Mouse (Mus musculus): ENCODE data around the gene Ntsr1. TPM values are rescaled to one million over a fixed set of nuclear protein-coding genes. Genes with fewer than 3 reads are reported as not detected.

Gene Ntsr1
- polyA plus RNA-seq, 1 experiment from 2014 or later: 2.0 TPM

DNA sequence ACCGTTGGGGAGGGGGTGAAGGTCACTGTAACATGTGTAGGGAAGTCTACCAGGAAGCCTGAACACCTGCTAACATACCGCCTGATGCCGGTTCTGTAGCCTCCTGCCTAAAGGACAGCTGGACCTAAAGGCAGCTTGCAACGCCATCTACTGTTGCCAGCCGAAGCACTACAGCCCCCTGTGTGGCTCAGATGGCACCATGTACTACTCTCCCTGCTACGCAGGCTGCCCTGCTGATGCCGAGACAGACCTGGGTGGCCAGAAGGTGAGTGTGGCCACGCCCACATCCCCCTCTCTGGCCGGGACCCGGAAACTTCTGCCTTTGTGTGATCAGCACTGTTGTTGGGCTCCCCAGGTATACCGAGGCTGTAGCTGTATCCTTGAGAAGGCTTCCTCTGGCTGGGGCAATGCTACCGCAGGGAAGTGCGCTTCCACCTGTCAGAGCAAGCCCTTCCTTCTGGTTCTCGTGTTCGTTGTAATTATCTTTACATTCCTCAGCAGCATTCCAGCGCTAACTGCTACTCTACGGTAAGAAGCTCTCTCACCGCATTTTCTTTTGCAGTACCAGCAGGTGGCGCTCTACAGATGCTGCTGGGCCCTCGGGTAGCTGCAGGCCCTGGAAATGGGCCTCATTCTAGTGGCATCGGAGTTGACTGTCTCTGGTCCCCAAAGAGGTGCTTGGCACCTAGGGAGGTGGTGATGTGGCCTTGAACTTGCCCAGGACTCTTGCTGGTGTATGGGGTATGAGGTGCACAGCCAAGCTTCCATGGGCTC is 27.3 kb upstream of the Ntsr1 start:
- H3K4me3 ChIP-seq (replicated peaks): no peak overlapping the region
- H3K9me3 ChIP-seq (replicated peaks): no peaks in the 10 kb centered on the region
- no peak overlapping the region for H3K4me2 ChIP-seq
- 8% methylated on average over 21 of the region's 21 CpGs for WGBS
- H3K36me3 ChIP-seq: no peaks in the 10 kb centered on the region
- peak; percentile 56 for ATAC-seq (ENCODE audit: low FRiP score)
- H3K4me1 ChIP-seq: peaks cover 5% of the 10 kb centered on the region; the same call in 1 of the 2 replicates
- peaks cover 4% of the 10 kb centered on the region; the same call in 1 of the 2 replicates for H3K27me3 ChIP-seq (replicated peaks)
- H3K27ac ChIP-seq (replicated peaks): no peak overlapping the region
- H3K9ac ChIP-seq (replicated peaks): no peak overlapping the region

DNA sequence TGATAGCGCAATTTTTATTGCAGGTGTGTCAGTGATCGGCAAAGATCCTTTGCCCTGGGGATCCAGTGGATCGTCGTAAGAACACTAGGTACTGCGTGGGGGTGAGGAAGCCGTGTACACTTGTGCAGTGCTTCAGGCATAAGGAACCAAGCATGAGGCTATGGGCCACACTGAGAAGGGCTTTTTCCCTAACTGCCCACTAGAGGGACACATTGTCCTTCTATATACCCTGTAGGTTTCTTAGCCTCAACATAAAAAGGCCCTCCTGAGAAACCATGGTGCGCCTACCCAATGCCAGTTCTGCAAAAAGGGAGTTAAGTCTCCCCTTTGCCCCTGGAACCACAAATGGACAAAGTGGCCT is 26.7 kb upstream of the Ntsr1 start:
- Histone ChIP-seq H3K4me1 (peaks cover 5% of the 10 kb centered on the region; the same call in 1 of the 2 replicates), H3K4me2 (no peak overlapping the region), H3K27me3 (replicated peaks) (peaks cover 4% of the 10 kb centered on the region; the same call in 1 of the 2 replicates), H3K27ac (replicated peaks) (no peak overlapping the region), H3K9me3 (replicated peaks) (no peaks in the 10 kb centered on the region), H3K36me3 (no peaks in the 10 kb centered on the region), H3K9ac (replicated peaks) (no peak overlapping the region), H3K4me3 (replicated peaks) (no peak overlapping the region)
- 44% methylated on average over 7 of the region's 7 CpGs for WGBS
- ATAC-seq (ENCODE audit: low FRiP score): peak; percentile 82

DNA sequence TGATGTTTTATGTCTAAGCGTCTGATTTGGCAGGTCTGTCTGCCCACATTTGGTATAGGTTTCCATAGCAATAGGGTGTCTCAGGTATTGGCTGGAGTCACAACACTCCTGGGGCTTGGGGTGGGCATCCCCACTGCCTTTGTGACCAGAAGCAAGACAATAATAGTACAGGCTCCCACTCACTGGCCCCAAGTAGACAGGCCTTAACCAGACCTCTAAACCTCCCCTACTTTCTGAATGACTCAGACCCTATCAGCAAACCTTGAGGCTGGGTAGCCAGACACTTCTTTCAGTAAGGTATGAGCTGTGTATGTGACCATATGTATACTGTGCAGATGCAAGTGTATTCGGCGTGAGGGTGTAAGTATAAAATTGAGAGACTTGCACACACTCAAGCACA is 24.9 kb upstream of the Ntsr1 start:
- 92% methylated on average over 3 of the region's 3 CpGs for WGBS
- no peak overlapping the region for H3K4me2 ChIP-seq
- no peaks in the 10 kb centered on the region for H3K9me3 ChIP-seq (replicated peaks)
- no peak overlapping the region for H3K27ac ChIP-seq (replicated peaks)
- ATAC-seq (ENCODE audit: low FRiP score): no peak
- peaks cover 4% of the 10 kb centered on the region; the same call in 1 of the 2 replicates for H3K27me3 ChIP-seq (replicated peaks)
- H3K4me3 ChIP-seq (replicated peaks): no peak overlapping the region
- no peak overlapping the region for H3K9ac ChIP-seq (replicated peaks)
- H3K4me1 ChIP-seq: peaks cover 5% of the 10 kb centered on the region; the same call in 1 of the 2 replicates
- no peaks in the 10 kb centered on the region for H3K36me3 ChIP-seq

DNA sequence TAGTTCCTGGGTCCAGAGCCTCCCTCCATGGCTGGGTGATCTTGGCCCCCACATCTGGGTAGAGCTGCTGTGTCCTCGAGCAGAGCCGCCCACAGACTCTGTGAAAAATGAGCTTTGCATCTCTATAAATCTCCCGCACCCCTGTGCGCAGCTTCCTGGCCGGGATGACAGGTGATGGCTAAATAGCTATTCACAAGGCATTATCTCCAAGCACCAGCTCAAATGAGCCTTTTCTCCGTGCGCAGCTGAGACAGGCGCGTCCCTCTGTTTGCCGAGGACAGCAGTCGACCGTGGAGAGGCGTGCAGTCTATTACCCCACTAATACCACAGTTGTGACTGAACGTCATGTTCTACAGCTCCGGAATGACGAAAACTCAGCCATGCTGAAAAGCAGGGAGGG is 17.5 kb upstream of the Ntsr1 start:
- Histone ChIP-seq H3K9me3 (replicated peaks) (no peaks in the 10 kb centered on the region), H3K4me1 (peaks cover 22% of the 10 kb centered on the region), H3K9ac (replicated peaks) (no peak overlapping the region), H3K4me3 (replicated peaks) (no peak overlapping the region), H3K36me3 (no peaks in the 10 kb centered on the region), H3K27ac (replicated peaks) (no peak overlapping the region; the same call in 1 of the 2 replicates), H3K4me2 (peak overlapping the region; percentile 34), H3K27me3 (replicated peaks) (no peaks in the 10 kb centered on the region)
- 5% methylated on average over 16 of the region's 16 CpGs for WGBS
- peak; percentile 33 for ATAC-seq (ENCODE audit: low FRiP score)

DNA sequence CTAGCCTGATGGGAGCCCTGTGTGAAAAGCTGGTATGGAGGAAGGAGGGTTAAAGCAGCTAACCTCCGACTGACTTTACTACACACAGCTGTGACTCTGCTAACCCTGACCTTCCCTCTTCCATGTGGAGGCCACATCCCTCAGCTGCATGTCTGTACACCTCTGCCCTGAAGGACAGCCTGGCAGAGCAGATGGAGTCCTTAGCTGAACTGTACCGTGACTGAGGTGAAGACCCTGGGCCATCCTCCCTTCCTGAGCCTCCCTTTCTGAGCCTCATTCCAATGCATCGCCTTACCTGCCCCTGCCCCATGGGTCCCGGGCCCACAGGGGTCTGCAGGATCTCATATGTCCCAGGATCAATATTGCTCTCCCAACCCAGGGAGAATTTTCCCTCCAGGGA is 14.9 kb upstream of the Ntsr1 start:
- Histone ChIP-seq H3K27ac (replicated peaks) (peak overlapping the region; percentile 54), H3K4me1 (peaks cover 34% of the 10 kb centered on the region), H3K4me3 (replicated peaks) (no peak overlapping the region), H3K27me3 (replicated peaks) (no peaks in the 10 kb centered on the region), H3K9ac (replicated peaks) (no peak overlapping the region), H3K36me3 (no peaks in the 10 kb centered on the region), H3K9me3 (replicated peaks) (no peaks in the 10 kb centered on the region), H3K4me2 (no peak overlapping the region)
- WGBS: 77% methylated on average over 4 of the region's 4 CpGs
- ATAC-seq (ENCODE audit: low FRiP score): no peak

DNA sequence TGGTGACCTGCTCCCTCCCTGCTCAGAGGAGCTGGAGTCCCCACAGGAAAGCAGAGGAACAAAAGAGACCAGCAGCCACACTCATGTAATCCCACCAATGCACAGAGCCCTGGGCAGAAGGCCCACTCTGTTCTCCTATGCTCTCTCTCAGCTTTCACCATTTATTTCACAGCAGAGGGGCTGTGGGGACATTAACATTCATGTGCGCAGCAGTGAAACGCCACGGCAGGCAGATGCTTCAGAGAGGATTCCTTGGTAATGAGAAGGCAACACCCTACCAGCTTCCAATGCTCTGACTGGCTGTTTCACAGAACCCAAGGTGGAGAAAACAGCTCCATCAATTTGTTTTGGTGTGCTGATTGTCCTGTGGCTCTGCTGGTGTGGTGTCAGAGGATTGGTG is 14.5 kb upstream of the Ntsr1 start:
- H3K9me3 ChIP-seq (replicated peaks): no peaks in the 10 kb centered on the region
- peaks cover 34% of the 10 kb centered on the region for H3K4me1 ChIP-seq
- H3K27ac ChIP-seq (replicated peaks): peak overlapping the region; percentile 54
- ATAC-seq (ENCODE audit: low FRiP score): no peak
- no peaks in the 10 kb centered on the region for H3K27me3 ChIP-seq (replicated peaks)
- no peak overlapping the region for H3K4me2 ChIP-seq
- H3K4me3 ChIP-seq (replicated peaks): no peak overlapping the region
- WGBS: 14% methylated on average over 3 of the region's 3 CpGs
- no peak overlapping the region for H3K9ac ChIP-seq (replicated peaks)
- H3K36me3 ChIP-seq: no peaks in the 10 kb centered on the region

DNA sequence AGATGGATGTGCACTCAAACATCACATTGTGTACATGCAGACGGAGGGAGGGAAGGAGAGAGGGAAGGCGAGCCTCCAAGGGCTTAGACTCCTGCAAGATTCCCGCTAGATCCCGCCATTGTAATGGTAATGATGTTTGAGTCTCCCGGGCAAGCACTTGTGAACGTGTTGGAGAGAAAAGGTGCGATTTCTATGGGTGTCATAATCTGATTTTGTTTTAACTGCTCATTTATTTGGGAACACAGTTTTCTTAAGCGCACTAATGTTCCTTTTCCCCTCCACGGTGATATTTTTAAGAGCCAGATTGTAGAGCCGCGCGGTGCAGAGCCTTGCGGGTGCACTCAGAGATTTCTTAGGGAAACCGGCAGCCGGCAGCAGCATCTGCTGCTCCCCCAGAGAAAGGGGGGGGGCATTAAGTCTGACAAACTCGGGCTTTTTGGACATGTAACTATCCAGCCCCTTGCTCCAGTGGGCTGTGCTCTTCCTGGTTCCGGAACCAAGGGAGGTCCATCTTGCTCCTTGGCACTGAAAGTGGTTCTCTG is 11.5 kb upstream of the Ntsr1 start:
- Histone ChIP-seq H3K9me3 (replicated peaks) (no peaks in the 10 kb centered on the region), H3K27ac (replicated peaks) (no peak overlapping the region; the same call in 1 of the 2 replicates), H3K4me2 (peak overlapping the region; percentile 46), H3K36me3 (no peaks in the 10 kb centered on the region), H3K4me1 (peaks cover 24% of the 10 kb centered on the region), H3K27me3 (replicated peaks) (no peaks in the 10 kb centered on the region), H3K4me3 (replicated peaks) (no peak overlapping the region), H3K9ac (replicated peaks) (0 out of 2 replicates have a peak overlapping the region, but pooled peaks have one; percentile 17)
- 7% methylated on average over 17 of the region's 17 CpGs for WGBS
- ATAC-seq (ENCODE audit: low FRiP score): no peak

DNA sequence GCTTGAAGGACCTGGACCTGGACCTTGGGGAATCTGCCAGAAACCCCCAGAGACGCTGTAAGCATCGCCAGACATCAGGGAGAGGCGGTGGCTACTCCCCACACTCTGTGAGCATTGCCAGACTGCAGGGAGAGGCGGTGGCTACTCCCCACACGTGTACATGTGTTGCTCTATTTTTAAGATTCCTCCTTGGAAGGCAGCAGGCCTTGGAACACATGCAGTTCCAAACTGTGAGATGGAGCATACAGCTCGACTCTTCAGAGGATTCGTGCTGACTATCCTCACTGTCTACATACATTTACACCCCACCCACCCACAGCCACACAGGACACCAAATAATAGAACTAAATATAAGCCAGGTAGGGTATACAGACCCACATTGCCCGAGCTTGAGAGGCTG is 3.9 kb upstream of the Ntsr1 start:
- Histone ChIP-seq H3K4me2 (no peak overlapping the region), H3K36me3 (no peaks in the 10 kb centered on the region), H3K27me3 (replicated peaks) (peaks cover 34% of the 10 kb centered on the region), H3K4me1 (peaks cover 20% of the 10 kb centered on the region), H3K27ac (replicated peaks) (no peak overlapping the region), H3K9ac (replicated peaks) (no peak overlapping the region), H3K4me3 (replicated peaks) (no peak overlapping the region), H3K9me3 (replicated peaks) (no peaks in the 10 kb centered on the region)
- ATAC-seq (ENCODE audit: low FRiP score): no peak
- WGBS: 79% methylated on average over 8 of the region's 8 CpGs

DNA sequence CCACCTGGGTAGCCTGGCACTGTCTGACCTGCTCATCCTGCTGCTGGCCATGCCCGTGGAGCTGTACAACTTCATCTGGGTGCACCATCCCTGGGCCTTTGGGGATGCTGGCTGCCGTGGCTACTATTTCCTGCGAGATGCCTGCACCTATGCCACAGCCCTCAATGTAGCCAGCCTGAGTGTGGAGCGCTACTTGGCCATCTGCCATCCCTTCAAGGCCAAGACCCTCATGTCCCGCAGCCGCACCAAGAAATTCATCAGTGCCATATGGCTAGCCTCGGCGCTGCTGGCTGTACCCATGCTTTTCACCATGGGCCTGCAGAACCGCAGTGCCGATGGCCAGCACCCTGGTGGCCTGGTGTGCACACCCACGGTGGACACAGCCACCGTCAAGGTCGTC is 950 bp downstream of the Ntsr1 start:
- H3K27me3 ChIP-seq (replicated peaks): peaks cover 50% of the 10 kb centered on the region
- H3K36me3 ChIP-seq: no peaks in the 10 kb centered on the region
- H3K4me2 ChIP-seq: peak overlapping the region; percentile 79
- H3K27ac ChIP-seq (replicated peaks): no peak overlapping the region
- H3K4me1 ChIP-seq: peaks cover 27% of the 10 kb centered on the region
- no peak for ATAC-seq (ENCODE audit: low FRiP score)
- H3K9ac ChIP-seq (replicated peaks): no peak overlapping the region
- peak overlapping the region; percentile 41; the same call in 1 of the 2 replicates for H3K4me3 ChIP-seq (replicated peaks)
- WGBS: 32% methylated on average over 13 of the region's 13 CpGs
- no peaks in the 10 kb centered on the region for H3K9me3 ChIP-seq (replicated peaks)

DNA sequence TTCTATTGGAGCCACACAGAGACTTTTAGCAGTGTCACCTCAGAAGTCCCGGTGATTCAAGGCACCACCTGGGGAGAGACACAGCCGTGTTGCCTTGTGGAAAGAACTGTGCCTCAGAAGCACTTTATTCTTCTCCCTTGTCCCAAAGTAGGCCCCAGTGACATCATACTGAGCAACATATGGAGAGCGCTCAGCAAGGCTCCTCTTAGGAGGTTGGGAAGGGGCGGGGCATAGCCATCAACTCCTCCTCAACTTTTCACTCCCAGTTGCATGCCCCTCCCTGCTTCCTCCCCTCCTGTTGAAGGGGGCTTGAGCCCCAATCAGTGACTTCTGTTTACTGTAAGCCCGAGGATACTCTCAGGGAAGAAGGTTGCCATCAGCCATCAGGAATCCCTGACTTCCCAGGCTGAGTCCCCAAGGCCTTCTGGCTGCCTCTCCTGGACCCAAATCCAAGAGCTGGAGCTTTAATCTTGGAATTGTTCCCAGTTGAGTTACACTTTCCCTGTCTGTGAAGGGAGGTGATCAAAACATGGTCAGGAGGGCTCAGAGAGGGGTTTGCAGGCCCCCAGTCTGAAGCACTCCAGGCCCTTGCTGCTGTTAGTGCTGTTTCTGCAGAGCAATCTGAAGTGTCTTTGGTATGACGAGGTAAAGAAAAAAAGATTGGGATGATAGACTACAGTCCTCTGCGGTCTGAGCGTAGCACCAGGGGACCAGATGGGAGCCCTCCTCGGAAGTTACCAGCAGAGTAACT is 1.6 kb downstream of the Ntsr1 start:
- H3K36me3 ChIP-seq: no peaks in the 10 kb centered on the region
- H3K4me1 ChIP-seq: peaks cover 28% of the 10 kb centered on the region
- ATAC-seq (ENCODE audit: low FRiP score): no peak
- H3K9me3 ChIP-seq (replicated peaks): no peaks in the 10 kb centered on the region
- H3K4me2 ChIP-seq: peak overlapping the region; percentile 79
- H3K9ac ChIP-seq (replicated peaks): no peak overlapping the region
- H3K27ac ChIP-seq (replicated peaks): no peak overlapping the region
- H3K27me3 ChIP-seq (replicated peaks): peaks cover 50% of the 10 kb centered on the region
- H3K4me3 ChIP-seq (replicated peaks): no peak overlapping the region
- WGBS: 41% methylated on average over 9 of the region's 9 CpGs

DNA sequence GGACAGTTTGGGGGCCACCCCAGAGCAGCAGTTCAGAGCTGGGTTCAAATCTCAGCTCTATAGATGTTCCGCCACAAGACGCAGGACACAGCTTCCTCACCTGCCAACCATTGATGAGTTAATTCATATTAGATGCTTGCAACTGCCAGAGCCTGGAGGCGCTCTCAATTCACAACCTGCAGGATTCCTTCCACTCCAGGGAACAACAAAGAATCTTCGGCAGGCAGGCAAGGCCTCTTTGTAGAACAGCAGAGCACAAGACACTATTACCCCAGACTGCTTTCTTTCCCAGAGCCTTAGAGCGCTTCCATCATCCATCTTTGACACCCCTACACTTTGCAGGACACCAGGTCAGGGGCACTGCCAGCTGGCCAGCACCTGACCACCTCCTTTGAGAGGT is 6.5 kb downstream of the Ntsr1 start:
- Histone ChIP-seq H3K9me3 (replicated peaks) (no peaks in the 10 kb centered on the region), H3K27ac (replicated peaks) (no peak overlapping the region), H3K4me2 (no peak overlapping the region), H3K9ac (replicated peaks) (no peak overlapping the region), H3K36me3 (no peaks in the 10 kb centered on the region), H3K27me3 (replicated peaks) (peaks cover 12% of the 10 kb centered on the region), H3K4me1 (peaks cover 7% of the 10 kb centered on the region; the same call in 1 of the 2 replicates), H3K4me3 (replicated peaks) (no peak overlapping the region)
- no peak for ATAC-seq (ENCODE audit: low FRiP score)
- WGBS: 30% methylated on average over 5 of the region's 5 CpGs

All from neural tube, embryonic 15.5 days (tissue).